Mouse (Mus musculus) cerebellum, adult 11 months (tissue): Measurements from ENCODE around the gene Aip.
A peak's percentile ranks its signal among the peaks of the same experiment; 100 is the strongest.
"Not testable (repeated sequence)": the region's sequence is repeated elsewhere in the genome, so short reads cannot be mapped to it uniquely, and the experiment has no call there.

Experiments used
- DNase-seq: peaks from one replicate; pipeline ENCODE4 v3.0.0; 2022

Aip gene

GRCm38 (mm10) chr19:4151898-4152297, 26.2 kb upstream of the Aip start:
- no peak for DNase-seq

- no peak for DNase-seq
These were observed 25.8 kb upstream of the Aip start for GRCm38 (mm10) chr19:4151488-4151860.

- no peak for DNase-seq
These were observed 25.2 kb upstream of the Aip start for GRCm38 (mm10) chr19:4150567-4151487.

- no peak for DNase-seq
These were observed 24.3 kb upstream of the Aip start for GRCm38 (mm10) chr19:4149764-4150461.

- DNase-seq: no peak
These were observed 23.6 kb upstream of the Aip start for GRCm38 (mm10) chr19:4149283-4149682.

- no peak for DNase-seq
These were observed 23.2 kb upstream of the Aip start for GRCm38 (mm10) chr19:4148819-4149218.

- peak; percentile 95 for DNase-seq
These were observed 22.8 kb upstream of the Aip start, which contains the start of gene Coro1b for GRCm38 (mm10) chr19:4148491-4148806. Coro1b (plus strand) TSS chr19:4148619.

- DNase-seq: no peak
These were observed 22.3 kb upstream of the Aip start for GRCm38 (mm10) chr19:4147782-4148490.

GRCm38 (mm10) chr19:4147022-4147405, 21.4 kb upstream of the Aip start:
- DNase-seq: no peak

- DNase-seq: no peak
These were observed 20.8 kb upstream of the Aip start for GRCm38 (mm10) chr19:4146366-4147021.

- DNase-seq: no peak
These were observed 20.3 kb upstream of the Aip start for GRCm38 (mm10) chr19:4145936-4146335.

- no peak for DNase-seq
These were observed 19.2 kb upstream of the Aip start for GRCm38 (mm10) chr19:4144550-4145498.

- no peak for DNase-seq
These were observed 18.2 kb upstream of the Aip start, which contains the start of gene Cabp4 for GRCm38 (mm10) chr19:4143759-4144268. Cabp4 (minus strand) TSS chr19:4144033.

- no peak for DNase-seq
These were observed 16.9 kb upstream of the Aip start for GRCm38 (mm10) chr19:4142416-4143173.

- no peak for DNase-seq
These were observed 14.5 kb upstream of the Aip start for GRCm38 (mm10) chr19:4140147-4140546.

GRCm38 (mm10) chr19:4139446-4139845, 13.8 kb upstream of the Aip start, which contains the start of gene Gpr152:
Gpr152 (plus strand) TSS chr19:4139787.
- no peak for DNase-seq

GRCm38 (mm10) chr19:4137913-4138312, 12.3 kb upstream of the Aip start:
- DNase-seq: no peak

- DNase-seq: no peak
These were observed 10.8 kb upstream of the Aip start for GRCm38 (mm10) chr19:4136463-4136862.

GRCm38 (mm10) chr19:4135963-4136345, 10.3 kb upstream of the Aip start:
- DNase-seq: not testable (repeated sequence)

GRCm38 (mm10) chr19:4135229-4135962, 9.7 kb upstream of the Aip start:
- not testable (repeated sequence) for DNase-seq
